Mouse (Mus musculus): ENCODE measurements around the gene Nomo1.

The Nomo1 gene

DNA sequence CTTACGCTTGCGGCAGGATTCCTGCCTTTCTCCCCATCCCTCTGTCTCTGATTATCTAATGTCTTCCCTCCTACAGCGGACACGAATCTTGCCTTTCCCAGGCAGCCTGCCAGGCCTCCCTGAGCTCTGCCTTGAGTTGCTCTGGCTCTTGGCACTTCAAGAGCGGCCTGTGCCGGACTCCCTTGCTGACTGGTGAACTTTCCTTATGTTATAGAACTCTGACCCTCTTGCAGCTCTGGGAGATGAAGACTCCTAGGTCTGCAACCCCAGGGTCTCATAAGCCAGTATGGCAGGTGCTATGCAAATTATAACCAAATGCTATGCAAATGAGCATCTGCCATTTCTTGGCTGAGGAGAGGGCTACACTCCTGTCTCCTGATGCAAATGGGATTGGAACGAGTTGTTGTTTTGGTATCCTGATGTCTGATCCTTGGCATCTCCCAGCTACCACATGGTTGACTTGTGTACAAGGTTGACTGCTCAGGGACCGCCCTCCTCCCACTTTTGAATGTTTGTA is 69.6 kb downstream of the Nomo1 start:
- no peak for DNase-seq (ENCODE audit: low spot score)

DNA sequence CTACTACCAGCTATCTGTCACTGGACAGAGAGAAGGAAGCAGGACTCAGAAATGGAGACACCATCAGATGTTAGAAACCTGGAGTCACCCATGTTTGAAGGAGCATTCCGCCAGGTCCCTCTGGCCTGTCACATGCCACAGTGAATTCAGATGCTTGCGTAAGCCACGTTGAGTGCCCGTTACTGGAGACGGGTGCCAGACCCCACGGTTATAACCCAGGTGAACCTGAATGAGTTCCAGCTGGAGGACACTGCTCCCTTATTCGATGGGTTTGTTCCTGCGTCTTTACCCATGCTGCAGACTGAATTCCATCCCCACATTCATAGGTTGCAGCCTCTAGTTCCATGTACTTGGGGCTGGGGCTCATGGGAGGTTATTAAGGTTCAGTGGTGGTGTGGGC is 70.3 kb downstream of the Nomo1 start:
- no peak for DNase-seq (ENCODE audit: low spot score)

DNA sequence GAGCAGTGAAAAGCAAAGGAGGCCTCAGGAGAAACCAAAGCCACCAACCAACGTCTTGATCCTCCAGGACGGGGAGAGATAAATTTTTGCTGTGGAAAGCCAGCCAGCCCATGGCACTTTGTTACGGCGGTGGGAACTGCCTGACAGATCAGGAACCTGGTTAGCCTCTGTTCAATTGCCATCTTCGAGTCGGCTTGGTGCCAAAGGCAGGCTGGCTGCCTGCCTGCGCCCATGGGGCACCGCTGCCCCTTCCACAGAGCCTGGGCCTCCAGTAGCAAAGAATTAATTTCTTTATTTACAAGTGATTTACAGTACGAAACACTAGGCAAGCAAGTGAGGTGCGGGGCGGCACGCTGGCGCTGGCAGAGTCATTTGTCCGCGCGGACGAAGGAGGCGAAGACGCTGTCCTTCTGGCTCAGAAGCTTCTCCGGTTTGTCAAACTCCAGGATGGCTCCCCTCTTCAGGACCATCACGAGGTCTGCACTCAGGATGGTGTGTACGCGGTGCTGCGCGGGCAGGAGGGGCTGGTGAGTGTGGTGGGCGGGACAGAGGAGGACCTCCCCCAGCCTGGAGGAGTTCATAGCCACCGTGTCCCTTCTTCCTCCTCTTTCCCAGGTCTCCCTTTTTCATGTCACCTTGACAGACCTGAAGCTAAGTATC is 70.9 kb downstream of the Nomo1 start:
- no peak for DNase-seq (ENCODE audit: low spot score)

DNA sequence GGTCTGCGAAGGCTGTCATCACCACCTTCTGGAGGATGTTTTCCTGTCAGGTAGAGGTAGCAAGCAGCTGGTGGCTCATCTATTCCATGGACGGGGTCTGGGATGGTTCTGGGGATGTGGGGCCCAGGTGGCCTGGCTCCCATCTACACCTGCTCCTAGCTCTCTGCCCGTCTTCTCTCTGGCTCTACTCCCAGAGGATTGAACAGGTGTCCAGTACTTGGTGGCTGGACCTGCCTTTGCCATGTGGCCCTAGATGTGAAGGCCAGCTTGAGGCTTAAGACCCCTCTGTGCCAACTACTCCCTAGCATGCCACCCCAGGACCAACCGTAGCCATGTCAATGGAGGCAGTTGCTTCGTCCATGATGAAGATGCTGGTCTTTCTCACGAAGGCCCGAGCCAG is 72.0 kb downstream of the Nomo1 start:
- no peak for DNase-seq (ENCODE audit: low spot score)

DNA sequence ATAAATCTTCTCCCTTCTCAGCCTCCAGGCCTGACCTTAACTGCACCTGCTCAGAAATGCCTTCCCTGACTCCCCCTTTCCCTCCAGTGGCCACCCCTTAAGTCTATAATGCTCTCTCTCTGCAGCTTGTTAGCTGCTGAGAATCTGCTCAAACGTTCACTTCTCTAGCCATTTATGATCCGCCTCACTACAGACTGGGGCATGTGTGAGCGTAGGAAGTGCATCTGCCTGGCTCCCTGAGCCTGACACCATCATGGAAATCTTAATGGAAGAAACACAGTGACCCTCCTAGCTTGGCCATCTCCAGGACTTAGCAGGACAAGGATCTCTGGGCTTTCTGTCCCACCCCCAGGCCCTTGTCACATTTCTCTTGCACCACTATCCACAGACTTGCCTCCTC is 76.6 kb downstream of the Nomo1 start:
- no peak for DNase-seq (ENCODE audit: low spot score)

DNA sequence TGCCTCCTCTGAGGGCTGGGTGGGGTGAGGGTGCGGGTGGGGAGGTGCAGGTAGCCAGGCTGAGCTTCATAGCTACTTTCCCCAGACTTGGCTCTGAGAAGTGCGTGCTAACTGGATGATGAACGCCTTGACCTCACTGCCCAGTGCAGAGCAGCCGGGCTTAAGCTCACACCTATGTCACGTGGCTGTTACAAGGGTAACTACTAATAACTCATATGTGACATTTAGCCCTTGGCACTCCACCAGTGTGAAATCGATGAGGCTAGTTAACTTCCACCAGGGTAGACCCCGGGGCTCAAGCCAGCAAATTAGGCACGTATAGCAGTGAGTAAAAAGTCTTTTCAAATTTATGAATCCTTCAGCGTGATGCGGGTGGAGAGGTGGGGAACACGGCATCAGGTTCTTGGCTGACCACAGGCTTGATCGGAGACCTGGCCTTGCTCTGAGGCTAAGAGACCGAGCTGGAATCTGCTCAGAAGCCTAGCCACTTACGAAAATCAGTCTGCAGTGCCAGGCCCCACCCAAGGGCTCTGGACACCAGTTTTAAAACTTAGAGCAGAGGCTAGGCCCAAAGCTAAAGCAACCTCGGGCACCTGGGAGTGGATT is 77.8 kb downstream of the Nomo1 start:
- DNase-seq (ENCODE audit: low spot score): no peak

DNA sequence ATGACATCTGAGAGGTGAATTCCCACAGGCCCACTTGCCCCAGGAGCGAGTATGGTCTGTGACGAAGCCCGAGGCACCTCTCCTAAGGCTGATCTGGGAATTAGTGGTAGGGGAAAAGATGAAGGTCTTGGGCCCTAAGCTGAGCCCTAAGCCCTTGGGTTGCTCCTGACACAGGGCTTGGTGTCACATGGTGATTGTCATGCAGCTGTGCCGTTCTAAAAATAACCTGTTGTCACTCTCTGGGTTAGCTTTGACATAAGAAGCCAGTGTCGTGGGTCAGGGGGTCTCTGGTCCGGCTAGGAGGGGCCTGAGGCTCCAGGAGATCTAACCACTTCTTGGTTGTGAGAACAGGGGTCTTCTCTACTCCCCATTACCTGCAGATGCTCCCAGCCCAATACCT is 78.4 kb downstream of the Nomo1 start:
- no peak for DNase-seq (ENCODE audit: low spot score)

DNA sequence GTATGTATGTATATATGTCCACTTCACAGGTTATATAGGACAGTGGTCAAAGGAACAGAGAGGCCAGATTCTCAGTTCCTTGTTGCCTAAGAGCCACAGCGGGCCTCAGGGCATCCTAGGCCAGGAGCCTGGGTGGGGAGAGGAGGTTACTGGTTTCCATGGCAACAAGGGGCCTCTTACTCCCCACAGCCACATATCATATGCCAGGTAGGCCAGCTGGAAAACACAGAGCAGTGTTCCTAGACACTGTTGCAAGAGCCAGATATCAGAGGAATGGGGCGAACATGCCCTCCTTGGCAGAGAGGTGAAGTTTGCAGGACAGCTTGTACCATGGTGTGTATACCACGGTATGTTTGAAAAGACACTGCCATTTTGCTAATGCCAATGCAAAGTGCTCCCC is 79.9 kb downstream of the Nomo1 start:
- no peak for DNase-seq (ENCODE audit: low spot score)

DNA sequence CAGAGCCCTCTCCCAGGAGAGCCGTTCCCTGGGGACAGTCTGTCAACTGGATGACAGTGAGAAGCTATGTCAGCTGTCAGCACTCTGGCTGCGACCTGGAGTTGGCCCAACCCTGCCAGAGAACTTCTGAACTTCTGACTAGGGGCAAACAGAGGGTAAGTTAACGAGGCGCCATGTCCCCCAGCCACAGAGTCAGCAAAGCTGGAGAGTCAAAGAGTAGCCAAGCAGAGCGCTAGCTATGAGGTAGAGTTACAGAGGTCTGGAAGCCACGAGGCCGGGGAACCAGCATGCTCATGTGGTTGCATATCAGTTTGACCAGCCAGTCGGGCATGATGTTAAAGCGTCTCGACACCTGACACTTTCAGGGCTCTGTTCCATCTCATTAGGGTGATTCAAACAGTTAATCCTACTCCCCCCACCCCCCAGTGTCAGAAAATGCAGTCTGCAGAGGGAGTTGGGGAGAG is 82.7 kb downstream of the Nomo1 start:
- no peak for DNase-seq (ENCODE audit: low spot score)

DNA sequence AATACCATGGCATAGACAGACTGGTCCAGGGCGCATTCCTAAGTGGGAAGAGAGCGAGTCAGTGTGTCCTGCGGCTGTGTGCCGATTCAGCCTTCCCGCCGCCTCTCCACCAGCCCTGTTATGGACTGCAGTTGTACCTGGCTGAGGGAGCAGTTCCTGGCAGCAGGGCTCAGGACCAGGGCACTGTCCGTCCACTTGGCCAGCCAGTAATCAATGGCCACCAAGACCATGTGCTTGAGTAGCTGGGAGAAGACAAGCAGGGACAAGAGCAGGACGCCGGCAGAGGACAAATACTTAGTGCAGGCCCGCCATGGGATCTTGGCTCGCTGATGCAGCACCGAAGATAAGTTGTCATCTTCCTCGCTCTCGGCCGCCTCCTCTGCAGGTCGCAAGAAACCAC is 83.5 kb downstream of the Nomo1 start:
- no peak for DNase-seq (ENCODE audit: low spot score)

DNA sequence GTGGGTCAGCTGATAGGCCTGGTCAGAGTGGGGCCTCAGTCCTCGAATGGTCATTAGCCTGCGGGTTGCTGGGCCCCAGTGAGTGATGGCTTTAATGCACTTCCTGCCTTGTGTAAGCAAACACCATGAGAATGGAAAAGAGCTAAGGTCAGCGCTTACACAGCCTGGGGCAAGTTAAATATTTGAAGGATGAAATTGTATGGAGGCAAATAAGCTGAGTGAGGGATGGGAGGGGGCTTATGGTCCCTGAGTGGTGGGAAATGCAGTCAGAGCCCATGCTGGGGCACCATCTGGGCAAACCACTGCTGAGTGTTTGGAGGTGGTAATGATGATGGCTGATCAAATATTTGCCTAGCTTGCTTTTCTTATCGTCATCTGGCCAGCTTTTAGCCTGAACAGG is 89.5 kb downstream of the Nomo1 start:
- DNase-seq (ENCODE audit: low spot score): no peak

DNA sequence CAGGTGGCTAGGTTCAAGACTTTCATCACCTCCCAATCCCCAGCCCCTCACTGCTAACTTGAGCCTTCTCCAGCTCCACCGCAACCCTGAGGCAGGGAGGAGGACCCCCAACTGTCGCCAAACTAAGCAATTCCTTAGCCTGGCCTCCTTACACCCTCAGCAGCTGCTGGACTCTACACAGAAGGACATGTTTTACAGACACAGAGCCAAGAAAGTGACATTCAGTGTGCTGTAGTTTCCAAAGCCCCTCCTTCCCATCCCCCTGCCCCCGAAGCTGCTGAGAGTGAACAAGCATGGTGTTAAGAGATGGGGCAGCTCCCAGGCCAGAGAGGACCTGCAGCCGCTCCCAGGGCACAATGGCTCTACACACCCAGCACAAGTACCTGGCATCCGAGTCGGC is 91.0 kb downstream of the Nomo1 start:
- no peak for DNase-seq (ENCODE audit: low spot score)

DNA sequence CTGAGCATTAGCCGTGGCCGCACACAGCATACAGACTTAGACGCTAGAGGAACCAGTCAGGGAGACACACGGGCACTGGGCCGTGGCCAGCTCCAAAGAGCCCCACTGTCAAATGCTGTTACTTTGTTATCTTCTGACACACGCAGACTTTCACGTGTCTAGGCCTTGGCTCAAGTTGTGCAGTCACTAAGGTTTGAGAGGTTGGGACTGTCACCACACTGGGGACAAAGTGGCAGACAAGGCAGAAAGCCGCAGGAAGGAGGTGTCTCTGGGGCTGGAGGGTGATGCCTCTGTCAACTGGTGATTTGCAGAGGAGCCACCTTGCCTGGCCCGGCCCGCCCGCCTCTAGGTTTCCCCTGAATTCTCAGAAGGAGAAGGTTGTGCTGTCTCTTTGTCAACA is 91.8 kb downstream of the Nomo1 start:
- DNase-seq (ENCODE audit: low spot score): no peak

DNA sequence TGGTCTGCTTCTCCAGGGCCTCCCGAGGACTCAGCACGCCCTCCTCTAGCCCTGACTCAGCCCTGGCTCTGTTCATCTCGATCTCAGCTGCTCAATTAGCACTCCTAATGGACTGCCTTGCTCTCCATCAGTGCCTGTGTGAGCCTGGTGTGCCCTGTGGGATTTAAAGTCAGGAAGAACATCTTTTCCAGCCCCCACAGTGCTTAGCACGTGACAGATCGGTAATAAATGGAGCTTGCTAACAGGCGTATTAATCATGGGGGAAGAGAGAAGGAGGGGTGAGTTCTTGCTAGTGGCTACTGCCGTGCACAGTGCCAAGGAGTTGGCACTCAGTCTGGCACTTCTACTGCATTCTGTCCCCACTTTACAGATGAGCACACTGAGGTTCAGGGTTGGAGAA is 94.7 kb downstream of the Nomo1 start:
- no peak for DNase-seq (ENCODE audit: low spot score)

DNA sequence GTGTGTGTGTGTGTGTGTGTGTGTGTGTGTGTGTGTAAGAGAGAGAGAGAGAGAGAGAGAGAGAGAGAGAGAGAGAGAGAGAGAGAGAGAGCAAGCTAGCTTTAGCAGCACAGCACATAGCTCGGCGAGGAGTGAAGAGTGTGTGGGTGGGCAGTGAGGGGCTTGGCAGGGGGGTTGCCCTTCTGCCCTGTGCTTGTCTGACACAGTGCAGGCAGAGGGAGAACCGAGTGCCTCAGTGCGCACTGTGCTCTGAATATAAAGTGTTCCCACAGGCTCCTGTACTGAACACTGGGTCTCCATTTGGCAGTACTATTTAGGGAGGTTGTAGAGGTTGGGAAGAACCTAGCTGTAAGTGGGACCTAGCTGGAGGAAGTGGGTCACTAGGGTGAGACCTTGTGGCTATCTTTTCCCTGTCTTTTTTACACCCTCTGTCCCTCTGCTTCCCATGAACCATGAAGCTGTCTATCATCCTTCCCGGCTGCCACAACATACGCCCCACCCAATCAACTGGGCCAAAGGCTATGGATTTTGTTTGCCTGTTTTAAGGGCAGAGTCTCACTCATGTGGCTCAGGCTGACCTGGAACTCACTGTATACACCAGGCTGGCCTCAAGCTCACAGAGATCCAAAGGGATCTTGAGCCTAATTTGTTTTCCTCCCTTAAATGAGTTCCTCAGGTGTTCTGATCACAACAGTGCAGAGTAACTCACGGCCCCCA is 96.1 kb downstream of the Nomo1 start:
- no peak for DNase-seq (ENCODE audit: low spot score)

DNA sequence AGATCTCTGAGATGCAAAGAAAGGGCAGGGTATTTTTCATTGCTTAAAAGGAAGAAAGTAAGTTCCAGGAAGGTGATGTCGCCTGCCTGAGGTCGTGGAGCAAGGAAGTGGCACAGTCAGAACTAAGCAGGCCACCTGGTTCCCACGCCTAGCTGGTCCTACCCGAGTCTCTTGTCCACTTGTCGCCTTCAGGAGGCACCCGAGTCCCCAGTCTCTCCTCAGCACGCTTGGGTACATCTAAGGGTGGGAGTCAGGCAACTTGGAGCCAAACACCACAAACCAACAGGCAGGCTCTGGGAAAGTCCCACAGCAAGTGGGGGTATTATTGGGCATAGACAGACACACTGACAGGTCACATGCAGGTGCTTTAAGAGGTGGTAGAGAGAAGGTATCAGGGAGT is 97.2 kb downstream of the Nomo1 start:
- DNase-seq (ENCODE audit: low spot score): no peak

DNA sequence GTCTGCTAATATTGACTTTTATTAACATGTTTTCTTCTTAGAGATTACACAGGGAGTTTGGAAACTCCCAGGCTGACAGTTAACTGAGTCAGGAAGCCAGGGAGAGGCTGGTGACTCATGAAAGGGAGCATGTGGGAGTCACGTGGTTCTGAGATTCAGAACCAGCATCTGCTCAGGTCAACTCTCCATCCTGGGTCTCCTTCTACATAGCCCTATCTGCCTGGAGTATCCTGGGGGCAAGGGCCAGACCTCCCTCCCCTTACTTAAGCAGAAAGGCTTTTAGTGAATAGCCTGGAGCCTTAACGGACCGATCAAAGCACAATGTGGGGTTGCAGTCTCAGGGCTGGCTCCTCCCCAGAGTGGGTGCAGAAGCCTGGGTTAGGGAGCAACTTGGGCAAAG is 97.8 kb downstream of the Nomo1 start:
- DNase-seq (ENCODE audit: low spot score): no peak

DNA sequence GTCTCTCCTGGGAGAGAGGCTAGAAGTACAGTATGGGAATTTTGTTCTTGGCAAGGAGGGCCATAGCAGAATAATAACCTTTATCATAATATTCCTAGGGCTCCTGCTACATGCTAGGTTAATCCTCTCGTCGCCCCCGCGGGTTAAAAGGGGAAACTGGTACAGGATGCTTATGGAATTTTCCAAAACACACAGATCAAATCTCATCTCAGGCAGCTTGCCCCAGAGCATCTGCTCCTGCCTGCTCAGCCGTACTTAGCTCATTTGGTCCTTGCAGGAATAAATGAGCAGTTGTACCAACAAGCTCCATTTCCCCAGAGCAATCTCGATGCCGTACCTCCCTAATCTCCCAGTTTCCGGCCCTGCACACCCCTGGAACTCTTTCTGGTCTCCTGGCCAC is 98.3 kb downstream of the Nomo1 start:
- DNase-seq (ENCODE audit: low spot score): no peak

DNA sequence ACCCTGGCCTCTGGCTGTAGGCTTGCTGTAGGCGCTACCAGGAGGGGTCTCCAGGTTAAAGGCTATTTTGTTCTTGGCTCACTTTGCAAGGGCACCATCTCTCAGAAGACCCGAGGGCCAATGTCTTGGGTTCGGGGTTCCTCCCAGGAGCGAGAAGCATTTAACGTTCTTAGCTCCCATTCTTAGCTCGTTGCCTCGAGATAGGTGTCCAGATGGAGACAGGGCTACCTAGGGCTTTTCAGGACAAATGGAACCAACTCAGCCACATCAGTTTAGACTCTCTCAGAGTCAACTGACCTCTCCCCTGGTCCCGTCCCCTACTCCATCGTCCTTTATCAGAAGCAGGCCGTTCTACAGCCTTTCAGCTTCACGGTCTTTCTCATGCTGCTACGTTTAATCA is 98.7 kb downstream of the Nomo1 start:
- no peak for DNase-seq (ENCODE audit: low spot score)

Data from ovary, adult 18-20 months (tissue).